Mouse (Mus musculus): Measurements from ENCODE around the gene Tfap2c.

The Tfap2c gene

DNA sequence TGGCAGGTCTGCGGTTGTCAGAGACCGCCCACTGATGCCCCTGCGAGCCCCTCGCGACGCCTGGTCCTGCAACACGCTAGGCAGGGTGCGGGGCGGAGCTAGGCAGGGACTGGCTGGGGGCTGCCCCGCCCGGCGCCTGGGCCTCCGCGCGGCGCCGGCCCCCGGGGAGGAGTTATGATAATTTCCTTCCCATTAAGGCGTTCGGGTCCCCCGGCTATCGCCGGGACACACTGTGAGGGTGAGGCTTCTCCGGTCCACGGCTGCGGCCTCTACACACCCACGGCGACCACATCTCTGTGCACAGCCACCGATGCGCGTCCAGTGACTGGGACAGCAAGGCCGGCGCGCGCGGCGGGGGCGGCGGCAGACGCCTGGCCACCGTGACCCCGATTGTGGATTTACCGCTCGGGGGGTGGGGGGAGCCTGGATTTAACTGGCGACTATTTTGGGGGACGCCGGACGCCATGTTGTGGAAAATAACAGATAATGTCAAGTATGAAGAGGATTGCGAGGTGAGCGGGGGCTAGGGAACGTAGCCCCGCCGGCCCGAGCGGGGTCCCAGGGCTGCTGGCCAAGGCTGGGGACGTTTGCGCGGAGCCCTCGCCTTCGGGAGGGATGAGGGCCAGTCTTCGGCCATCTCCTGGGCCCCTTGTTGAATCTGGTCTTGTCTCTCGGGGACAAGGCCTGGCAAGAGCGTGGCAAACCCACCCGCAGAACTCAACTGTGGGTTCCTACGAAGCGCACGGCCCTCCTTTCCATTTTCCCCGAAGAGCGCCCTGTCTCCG, at the start of gene Tfap2c:
Tfap2c (plus strand) TSS at position 223 of the 785 bp plus-strand sequence.
- no peak for DNase-seq (ENCODE audit: low spot score in 2 of 2)

DNA sequence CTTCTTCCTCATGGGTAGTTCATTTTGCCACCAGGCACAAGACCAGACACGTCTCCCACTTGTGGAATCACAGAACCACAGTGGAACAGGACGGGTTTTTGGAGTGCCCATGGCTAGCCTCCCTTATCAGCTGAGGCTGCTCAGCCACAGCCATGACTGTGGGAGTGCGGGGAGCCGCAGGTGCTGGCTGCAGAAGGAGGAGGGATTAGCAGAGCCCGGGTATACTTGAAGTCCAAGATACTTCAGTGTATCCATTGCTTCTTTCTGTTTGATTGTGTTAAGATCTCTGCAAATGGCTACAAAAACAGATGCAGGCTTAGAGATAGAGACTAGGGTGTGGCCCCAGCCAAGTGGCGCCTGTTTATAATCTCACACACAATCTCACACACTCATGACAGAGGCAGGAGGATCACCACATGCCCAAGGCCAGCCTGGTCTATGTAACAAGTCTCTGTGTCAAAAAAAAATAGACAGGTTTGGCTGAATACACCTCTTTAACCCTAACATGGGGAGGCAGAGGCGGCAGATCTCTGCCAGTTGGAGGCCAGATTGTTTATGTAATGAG, 48.6 kb upstream of the Tfap2c start:
- no peak for DNase-seq (ENCODE audit: low spot score in 2 of 2)

GRCm38 (mm10) chr2:172501341-172501740, 48.1 kb upstream of the Tfap2c start:
- DNase-seq (ENCODE audit: low spot score in 2 of 2): no peak

DNA sequence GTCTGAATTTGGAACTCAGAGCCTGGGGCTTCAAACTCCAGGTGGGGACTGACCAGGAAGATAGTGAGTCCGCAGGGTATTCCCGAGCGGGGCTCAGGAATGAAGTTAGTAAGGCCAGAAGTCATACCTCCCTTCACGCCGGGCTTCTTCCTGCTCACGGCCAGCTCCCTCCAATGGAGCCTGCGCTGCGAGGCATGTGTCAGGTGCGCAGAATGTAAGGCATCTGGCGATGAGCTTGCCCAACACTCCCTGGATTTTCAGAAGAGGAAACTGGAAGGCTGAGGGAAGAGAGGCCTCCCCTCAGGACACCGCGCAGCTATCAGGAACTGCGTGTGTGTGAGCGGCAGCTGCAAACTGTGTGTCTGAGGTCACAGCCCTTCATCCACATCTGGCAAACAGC, 47.2 kb upstream of the Tfap2c start:
- no peak for DNase-seq (ENCODE audit: low spot score in 2 of 2)

- DNase-seq (ENCODE audit: low spot score in 2 of 2): no peak
These were observed 43.3 kb upstream of the Tfap2c start for GRCm38 (mm10) chr2:172506121-172506520.

GRCm38 (mm10) chr2:172510056-172510712, 39.2 kb upstream of the Tfap2c start:
- DNase-seq (ENCODE audit: low spot score in 2 of 2): no peak

DNA sequence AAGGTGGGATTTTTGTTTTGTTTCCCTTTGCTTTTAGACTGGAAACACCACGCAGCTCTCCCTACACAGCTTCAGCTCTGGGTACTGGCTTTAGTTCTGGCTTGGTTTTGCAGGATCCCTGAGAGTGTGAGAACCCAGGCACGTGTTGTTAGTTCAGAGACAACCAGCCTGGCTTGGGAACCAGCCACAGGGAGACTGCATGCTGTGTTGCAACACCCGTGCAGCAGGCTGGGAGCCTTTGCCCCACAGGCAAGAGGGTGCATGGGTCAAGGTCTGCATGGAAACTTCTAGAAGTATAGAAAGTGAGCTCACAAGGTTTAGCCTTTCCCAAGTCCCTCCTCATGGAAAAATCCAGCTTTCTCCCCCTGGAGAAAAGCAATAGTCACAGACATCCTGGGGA, 38.5 kb upstream of the Tfap2c start:
- DNase-seq (ENCODE audit: low spot score in 2 of 2): no peak

DNA sequence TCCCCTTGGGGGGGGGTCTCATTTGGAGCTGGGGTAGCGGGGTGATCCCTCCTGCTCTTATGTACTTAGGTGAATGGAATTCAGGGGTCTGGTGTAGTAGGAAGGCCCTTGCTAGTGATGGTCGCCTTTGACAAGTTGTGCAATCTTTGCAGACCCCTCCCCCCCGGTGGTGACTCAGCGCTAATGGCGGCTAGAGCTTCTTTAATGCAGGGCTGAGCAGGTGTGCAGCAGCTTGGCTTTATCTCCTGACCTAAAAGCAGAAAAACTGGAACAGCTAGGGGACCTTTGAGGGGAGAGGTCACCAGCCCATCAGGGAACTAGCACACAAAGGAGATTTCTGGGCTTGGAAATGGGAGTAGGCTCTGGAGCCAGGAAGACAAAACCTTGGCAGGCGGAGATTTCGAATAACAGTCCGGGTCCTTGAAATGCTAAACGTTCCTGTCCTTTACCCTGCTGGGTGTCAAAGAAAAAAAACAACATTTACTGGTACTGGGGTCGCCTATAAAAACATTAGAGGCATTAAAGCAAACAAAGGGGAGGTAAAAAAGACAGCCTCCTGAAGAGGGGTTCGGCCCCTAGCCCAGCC, 32.9 kb upstream of the Tfap2c start:
- no peak for DNase-seq (ENCODE audit: low spot score in 2 of 2)

DNA sequence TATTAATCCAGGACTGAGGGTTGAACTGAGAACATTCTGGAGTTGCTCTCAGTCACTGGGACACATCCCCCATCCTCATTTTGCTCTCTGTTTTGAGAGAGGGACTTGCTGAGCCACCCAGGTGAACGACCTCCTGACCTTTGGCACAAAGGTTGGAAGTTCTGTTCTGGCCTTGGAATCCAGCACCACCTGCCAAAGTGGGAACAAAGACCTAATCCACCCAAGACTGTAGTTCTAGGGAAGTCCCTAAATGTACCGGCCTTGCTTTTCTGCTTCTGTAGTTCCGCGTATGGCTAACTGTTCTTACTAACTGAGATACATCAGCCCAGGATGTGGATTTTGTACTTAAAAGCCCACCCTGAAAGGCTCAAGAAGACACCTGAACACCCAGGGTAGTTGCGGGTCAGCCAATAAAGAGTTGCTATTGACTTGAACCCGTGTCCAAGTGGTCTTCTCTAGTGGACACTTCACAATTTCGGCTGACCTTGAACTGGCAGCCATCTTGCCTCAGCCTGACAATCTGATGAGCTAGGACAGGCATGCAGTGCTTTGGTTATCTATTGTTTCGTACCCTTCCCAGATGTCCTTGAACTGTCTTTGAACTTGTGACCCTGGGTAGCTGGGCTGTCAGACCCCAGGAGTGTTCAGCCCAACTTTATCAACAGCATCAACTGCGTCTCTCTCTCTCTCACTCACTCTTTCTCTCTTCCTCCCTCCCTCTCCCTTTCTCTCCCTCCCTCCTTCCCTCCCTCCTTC, 28.6 kb upstream of the Tfap2c start:
- DNase-seq (ENCODE audit: low spot score in 2 of 2): no peak

DNA sequence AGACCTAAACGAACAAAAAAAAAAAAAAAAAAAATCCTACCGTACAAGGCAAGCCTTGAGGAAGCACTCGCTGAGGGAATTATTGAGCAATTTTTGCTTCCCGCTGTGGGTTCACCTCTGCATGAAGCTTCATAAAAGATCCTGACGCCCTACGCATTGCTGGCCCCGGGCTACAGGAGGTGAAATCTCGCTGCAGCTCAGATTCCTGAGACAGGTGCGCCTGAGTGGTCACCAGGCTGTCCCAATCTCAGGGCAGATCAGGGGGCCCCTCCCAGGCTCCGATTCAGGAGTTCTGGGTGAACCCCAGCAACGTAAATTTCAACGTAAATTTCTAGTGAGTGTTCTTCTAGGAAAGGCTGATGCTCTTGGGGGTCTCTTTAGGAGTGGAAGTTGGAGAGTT, 26.9 kb upstream of the Tfap2c start:
- DNase-seq (ENCODE audit: low spot score in 2 of 2): no peak

DNA sequence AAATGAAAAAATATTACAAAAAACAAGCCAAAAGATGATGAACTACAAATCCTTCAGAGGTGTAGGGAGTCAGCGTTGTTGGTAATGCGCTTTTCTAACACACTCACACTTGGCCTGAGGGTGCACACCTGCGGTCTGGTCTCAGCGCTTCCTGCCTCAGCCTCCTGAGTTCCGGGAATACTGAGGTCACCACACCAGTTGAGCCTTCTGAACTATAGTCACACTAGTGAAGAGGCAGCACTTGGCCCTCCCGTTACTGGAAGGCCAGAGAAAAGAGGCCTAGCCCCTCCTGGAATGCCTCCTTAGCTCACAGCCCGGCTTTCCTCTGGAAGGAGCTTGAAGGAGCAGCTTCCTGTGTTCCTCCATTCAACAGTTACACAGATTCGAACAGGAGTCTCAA, 22.2 kb upstream of the Tfap2c start:
- DNase-seq (ENCODE audit: low spot score in 2 of 2): no peak

DNA sequence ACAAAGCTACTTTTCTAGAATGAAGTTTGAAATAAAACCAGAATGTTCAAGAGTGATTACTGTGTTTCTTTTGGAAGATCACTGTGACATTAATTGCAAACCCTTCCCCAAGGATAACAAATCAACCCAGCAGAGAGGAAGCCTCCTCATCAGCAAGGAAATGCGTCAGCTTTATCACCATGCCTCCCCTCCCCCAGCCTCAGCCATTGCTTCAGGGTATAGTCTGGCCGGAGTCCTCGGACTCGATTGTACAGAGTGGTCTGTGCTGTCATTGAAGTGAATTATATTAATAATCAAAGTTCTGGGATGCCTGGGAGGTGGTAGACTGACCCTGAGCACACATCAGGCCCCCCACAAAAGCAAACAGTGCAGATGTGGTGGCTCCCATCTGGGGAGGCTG, 5.4 kb upstream of the Tfap2c start:
- no peak for DNase-seq (ENCODE audit: low spot score in 2 of 2)

- DNase-seq (ENCODE audit: low spot score in 2 of 2): no peak
These were observed 4.7 kb upstream of the Tfap2c start for GRCm38 (mm10) chr2:172544601-172545127.

- DNase-seq (ENCODE audit: low spot score in 2 of 2): no peak
These were observed 3.7 kb upstream of the Tfap2c start for GRCm38 (mm10) chr2:172545592-172546235.

DNA sequence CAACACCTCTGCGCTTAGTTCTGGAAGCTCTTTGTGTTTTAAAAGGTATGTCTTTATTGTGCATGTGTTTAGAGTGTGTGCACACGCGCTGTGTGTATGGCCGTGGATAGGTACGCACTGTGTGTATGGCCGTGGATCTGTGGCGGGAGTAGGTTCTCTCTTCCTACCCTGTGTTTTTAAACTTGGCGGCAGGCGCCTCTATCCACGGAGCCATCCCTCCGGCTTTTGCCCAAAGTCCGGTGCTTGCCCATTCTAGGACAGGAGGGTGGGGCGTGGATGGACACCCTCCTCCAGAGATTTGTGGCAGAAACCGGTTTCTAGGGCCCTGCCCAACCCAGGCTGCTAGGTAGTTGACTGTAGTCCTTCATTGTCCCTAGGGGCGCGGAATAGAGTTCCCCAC, 2.8 kb upstream of the Tfap2c start:
- DNase-seq (ENCODE audit: low spot score in 2 of 2): no peak

GRCm38 (mm10) chr2:172547116-172547515, 2.3 kb upstream of the Tfap2c start:
- DNase-seq (ENCODE audit: low spot score in 2 of 2): no peak

DNA sequence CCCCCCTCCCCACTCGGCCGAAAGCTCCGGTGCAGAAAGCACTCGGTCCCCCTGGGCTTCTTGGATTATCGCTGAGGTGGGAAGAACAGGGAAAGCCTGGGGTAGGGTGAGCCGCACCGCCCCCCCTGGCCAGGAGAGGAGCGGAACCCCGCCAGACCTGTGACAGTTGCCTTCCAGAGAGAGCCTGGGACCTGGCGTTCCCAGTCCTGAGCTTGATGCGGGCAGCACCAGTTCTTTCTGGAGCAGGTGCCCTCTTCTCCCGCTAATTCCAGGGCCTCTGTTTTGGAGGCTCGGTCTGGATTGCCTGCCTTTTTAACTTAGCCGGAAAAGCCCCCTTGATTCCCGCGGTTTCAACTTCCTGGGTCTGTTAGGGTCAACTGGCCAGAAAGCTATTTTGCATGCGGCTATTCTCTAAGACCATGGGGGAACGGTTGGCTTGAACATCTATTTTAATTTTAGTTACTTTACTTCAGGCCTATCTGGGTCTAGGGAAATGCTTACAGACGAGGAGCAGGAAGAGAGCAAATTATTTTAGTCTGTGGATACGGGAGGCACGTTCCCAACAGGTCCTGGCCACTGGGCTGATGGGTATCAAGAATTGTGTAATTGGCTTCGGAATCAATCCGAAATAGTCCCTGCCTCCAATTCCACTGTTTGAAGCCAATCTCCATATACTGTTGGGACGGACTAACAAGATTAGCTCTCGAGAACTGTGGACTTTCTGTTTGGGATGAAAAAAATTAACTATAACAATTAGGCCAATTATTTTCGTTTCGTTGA, 1.4 kb upstream of the Tfap2c start:
- no peak for DNase-seq (ENCODE audit: low spot score in 2 of 2)

- no peak for DNase-seq (ENCODE audit: low spot score in 2 of 2)
These were observed 629 bp upstream of the Tfap2c start for GRCm38 (mm10) chr2:172548672-172549255.

DNA sequence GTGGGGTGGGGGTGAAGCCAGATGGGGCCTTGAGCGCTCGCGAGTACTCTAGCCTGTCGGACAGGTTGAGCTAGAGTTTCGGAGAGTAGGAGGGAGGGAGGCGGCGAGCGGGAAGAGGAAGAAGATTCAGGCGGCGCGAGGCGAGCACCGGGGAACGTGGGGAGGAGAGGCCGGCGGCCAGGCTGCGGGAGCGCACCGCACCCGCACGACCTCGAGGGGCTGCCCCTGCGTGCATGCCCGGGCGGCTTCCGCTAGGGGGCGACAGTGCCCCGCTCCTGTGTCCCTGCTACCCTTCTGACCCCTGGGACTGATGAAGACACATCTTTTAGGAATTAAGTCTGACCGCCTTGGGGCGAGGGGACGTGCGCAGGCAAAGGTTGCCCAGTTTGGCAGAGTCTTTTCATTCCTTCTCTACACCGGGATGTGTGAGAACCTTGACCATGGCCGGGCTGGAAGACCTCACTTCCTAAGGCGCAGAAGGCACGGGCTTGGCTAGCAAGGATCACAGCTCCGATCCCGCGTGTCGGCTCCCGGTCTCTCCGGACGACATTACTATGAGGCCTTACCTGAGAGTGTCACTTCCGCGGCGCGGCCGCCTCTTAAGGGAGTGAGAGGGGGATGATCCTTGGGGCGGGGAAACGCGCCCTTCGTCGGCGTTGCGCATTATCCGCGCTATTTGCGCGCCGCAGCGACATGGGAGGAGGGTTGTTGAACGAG, 1.1 kb downstream of the Tfap2c start:
- DNase-seq (ENCODE audit: low spot score in 2 of 2): peak in 1 of 2 experiments; percentile 56

All from spleen, postnatal 10 days (tissue).